Mouse (Mus musculus) liver, embryonic 15.5 days (tissue): Measurements from ENCODE around the gene Rrbp1. TPM values are rescaled to one million over a fixed set of nuclear protein-coding genes. Genes with fewer than 3 reads are reported as not detected.

Experiments used
- ATAC-seq: fragments of 200-750 bp; cut with Nextera tagmentation; 2 replicates; pipeline ENCODE4 v1.8.0; 2017; ENCODE audit warnings: moderate number of reproducible peaks, mild to moderate bottlenecking, moderate library complexity; ENCODE audit not compliant: insufficient read depth
- H3K27ac ChIP-seq: fragments of 300-500 bp; sonication (generic); replicated peaks from 2 replicates; pipeline ENCODE4 v1.5.1; 2015; ENCODE audit warnings: mild to moderate bottlenecking, inconsistent platforms
- H3K27me3 ChIP-seq: fragments of 300-500 bp; sonication (generic); 2 replicates; pipeline ENCODE4 v1.6.1; 2015; ENCODE audit warnings: mild to moderate bottlenecking, inconsistent platforms
- H3K36me3 ChIP-seq: fragments of 300-500 bp; sonication (generic); replicated peaks from 2 replicates; pipeline ENCODE4 v1.6.1; 2015; ENCODE audit warnings: moderate library complexity, mild to moderate bottlenecking, inconsistent platforms
- H3K4me1 ChIP-seq: fragments of 300-500 bp; sonication (generic); replicated peaks from 2 replicates; pipeline ENCODE4 v1.6.1; 2015; ENCODE audit warnings: inconsistent platforms
- H3K4me2 ChIP-seq: fragments of 300-500 bp; sonication (generic); 2 replicates; pipeline ENCODE4 v1.6.1; 2015; ENCODE audit warnings: moderate library complexity, mild to moderate bottlenecking, inconsistent platforms
- H3K4me3 ChIP-seq: fragments of 300-500 bp; sonication (generic); replicated peaks from 2 replicates; pipeline ENCODE4 v1.5.1; 2015; ENCODE audit warnings: mild to moderate bottlenecking, inconsistent platforms
- H3K9ac ChIP-seq: fragments of 300-500 bp; sonication (generic); 2 replicates; pipeline ENCODE4 v1.6.1; 2015; ENCODE audit warnings: moderate library complexity, mild to moderate bottlenecking, inconsistent platforms
- H3K9me3 ChIP-seq: fragments of 300-500 bp; sonication (generic); replicated peaks from 2 replicates; pipeline ENCODE4 v1.6.1; 2016; ENCODE audit warnings: inconsistent platforms
- WGBS: fragments of 180-500 bp; shearing (Covaris S2); methylation state at CpG from one replicate; pipeline ENCODE4 v1.1.7; 2015; ENCODE audit warnings: mixed read lengths; ENCODE audit not compliant: insufficient replicate concordance; 5-methylcytosine and 5-hydroxymethylcytosine counted together
- polyA plus RNA-seq: library from polyadenylated mRNA; unstranded; fragments of >200 nt; fragmentation: Nextera tagmentation; extraction: Ambion mirVana; gene quantifications from 2 replicates; pipeline ENCODE4 v1.2.1, GENCODE M21; 2015

Rrbp1 gene
- polyA plus RNA-seq, 1 experiment from 2014 or later, result 58.9 TPM

GRCm38 (mm10) chr2:143953944-143954343 lies 57.1 kb downstream of the Rrbp1 start:
- H3K9ac ChIP-seq, result no peak overlapping the region
- 69% methylated on average over 4 of the region's 4 CpGs for WGBS
- H3K9me3 ChIP-seq, result no peaks in the 10 kb centered on the region
- H3K27ac ChIP-seq, result no peak overlapping the region
- no peaks in the 10 kb centered on the region for H3K27me3 ChIP-seq
- H3K4me1 ChIP-seq, result 0 out of 2 replicates have a peak, but pooled peaks cover 3% of the 10 kb centered on the region
- H3K36me3 ChIP-seq, result peaks cover 93% of the 10 kb centered on the region
- ATAC-seq, result no peak
- H3K4me2 ChIP-seq, result no peak overlapping the region
- no peak overlapping the region for H3K4me3 ChIP-seq

GRCm38 (mm10) chr2:143951546-143952315 lies 59.3 kb downstream of the Rrbp1 start:
- Histone ChIP-seq H3K36me3 (peaks cover 100% of the 10 kb centered on the region), H3K9ac (no peak overlapping the region), H3K4me3 (no peak overlapping the region), H3K4me2 (no peak overlapping the region), H3K27me3 (no peaks in the 10 kb centered on the region), H3K27ac (no peak overlapping the region), H3K9me3 (no peaks in the 10 kb centered on the region), H3K4me1 (0 out of 2 replicates have a peak, but pooled peaks cover 3% of the 10 kb centered on the region)
- no peak for ATAC-seq
- WGBS, result 82% methylated on average over 5 of the region's 5 CpGs

GRCm38 (mm10) chr2:143951028-143951420 lies 60.0 kb downstream of the Rrbp1 start:
- H3K9me3 ChIP-seq, result no peaks in the 10 kb centered on the region
- H3K27me3 ChIP-seq, result no peaks in the 10 kb centered on the region
- peaks cover 100% of the 10 kb centered on the region for H3K36me3 ChIP-seq
- H3K9ac ChIP-seq, result no peak overlapping the region
- no peak overlapping the region for H3K27ac ChIP-seq
- H3K4me1 ChIP-seq, result 0 out of 2 replicates have a peak, but pooled peaks cover 3% of the 10 kb centered on the region
- no peak overlapping the region for H3K4me3 ChIP-seq
- no peak overlapping the region for H3K4me2 ChIP-seq
- ATAC-seq, result no peak
- 76% methylated on average over 1 of the region's 1 CpGs for WGBS

GRCm38 (mm10) chr2:143950290-143951027 lies 60.6 kb downstream of the Rrbp1 start:
- Histone ChIP-seq H3K9ac (no peak overlapping the region), H3K36me3 (peaks cover 100% of the 10 kb centered on the region), H3K9me3 (no peaks in the 10 kb centered on the region), H3K27ac (no peak overlapping the region), H3K4me1 (0 out of 2 replicates have a peak, but pooled peaks cover 3% of the 10 kb centered on the region), H3K4me2 (no peak overlapping the region), H3K27me3 (no peaks in the 10 kb centered on the region), H3K4me3 (no peak overlapping the region)
- 68% methylated on average over 5 of the region's 5 CpGs for WGBS
- ATAC-seq, result no peak

- 77% methylated on average over 6 of the region's 6 CpGs for WGBS
- no peak overlapping the region for H3K27ac ChIP-seq
- no peak overlapping the region for H3K9ac ChIP-seq
- no peak overlapping the region for H3K4me3 ChIP-seq
- ATAC-seq, result no peak
- H3K27me3 ChIP-seq, result no peaks in the 10 kb centered on the region
- H3K4me2 ChIP-seq, result no peak overlapping the region
- no peaks in the 10 kb centered on the region for H3K9me3 ChIP-seq
- 0 out of 2 replicates have a peak, but pooled peaks cover 3% of the 10 kb centered on the region for H3K4me1 ChIP-seq
- H3K36me3 ChIP-seq, result peaks cover 98% of the 10 kb centered on the region
Observed at GRCm38 (mm10) chr2:143949217-143949616, 61.8 kb downstream of the Rrbp1 start.

GRCm38 (mm10) chr2:143948416-143948815 lies 62.6 kb downstream of the Rrbp1 start:
- peaks cover 98% of the 10 kb centered on the region for H3K36me3 ChIP-seq

GRCm38 (mm10) chr2:143947981-143948380 lies 63.1 kb downstream of the Rrbp1 start:
- H3K36me3 ChIP-seq, result peaks cover 96% of the 10 kb centered on the region

More at GRCm38 (mm10) chr2:143948416-143948815, 62.6 kb downstream of the Rrbp1 start:
- Histone ChIP-seq H3K4me3 (no peak overlapping the region), H3K9me3 (no peaks in the 10 kb centered on the region), H3K27me3 (no peaks in the 10 kb centered on the region), H3K27ac (no peak overlapping the region), H3K4me1 (0 out of 2 replicates have a peak, but pooled peaks cover 3% of the 10 kb centered on the region), H3K9ac (no peak overlapping the region), H3K4me2 (no peak overlapping the region)
- WGBS, result 75% methylated on average over 4 of the region's 4 CpGs
- no peak for ATAC-seq

GRCm38 (mm10) chr2:143946399-143946798 lies 64.7 kb downstream of the Rrbp1 start:
- Histone ChIP-seq H3K4me1 (0 out of 2 replicates have a peak, but pooled peaks cover 3% of the 10 kb centered on the region), H3K4me2 (no peak overlapping the region), H3K4me3 (no peak overlapping the region), H3K9ac (no peak overlapping the region), H3K27ac (no peak overlapping the region), H3K36me3 (peaks cover 90% of the 10 kb centered on the region), H3K27me3 (no peaks in the 10 kb centered on the region), H3K9me3 (no peaks in the 10 kb centered on the region)
- no peak for ATAC-seq
- WGBS, result 68% methylated on average over 2 of the region's 2 CpGs

More at GRCm38 (mm10) chr2:143947981-143948380, 63.1 kb downstream of the Rrbp1 start:
- Histone ChIP-seq H3K9me3 (no peaks in the 10 kb centered on the region), H3K4me2 (no peak overlapping the region), H3K27ac (0 out of 2 replicates have a peak overlapping the region, but pooled peaks have one; percentile 9), H3K4me1 (0 out of 2 replicates have a peak, but pooled peaks cover 3% of the 10 kb centered on the region), H3K4me3 (no peak overlapping the region), H3K9ac (no peak overlapping the region), H3K27me3 (no peaks in the 10 kb centered on the region)
- no peak for ATAC-seq
- 76% methylated on average over 3 of the region's 3 CpGs for WGBS

- peaks cover 85% of the 10 kb centered on the region for H3K36me3 ChIP-seq
- peak; percentile 21; the same call in 1 of the 2 replicates for ATAC-seq
- H3K9me3 ChIP-seq, result no peaks in the 10 kb centered on the region
- H3K4me3 ChIP-seq, result no peak overlapping the region
- H3K27ac ChIP-seq, result no peak overlapping the region
- no peak overlapping the region for H3K9ac ChIP-seq
- peaks cover 4% of the 10 kb centered on the region; the same call in 1 of the 2 replicates for H3K4me1 ChIP-seq
- H3K27me3 ChIP-seq, result no peaks in the 10 kb centered on the region
- WGBS, result 78% methylated on average over 7 of the region's 7 CpGs
- H3K4me2 ChIP-seq, result no peak overlapping the region
Observed at GRCm38 (mm10) chr2:143945466-143946075, 65.5 kb downstream of the Rrbp1 start.

- WGBS, result 69% methylated on average over 3 of the region's 3 CpGs
- no peak overlapping the region for H3K9ac ChIP-seq
- ATAC-seq, result no peak
- H3K27me3 ChIP-seq, result no peaks in the 10 kb centered on the region
- peaks cover 12% of the 10 kb centered on the region for H3K4me1 ChIP-seq
- H3K4me2 ChIP-seq, result no peak overlapping the region
- H3K36me3 ChIP-seq, result peaks cover 83% of the 10 kb centered on the region
- no peak overlapping the region for H3K27ac ChIP-seq
- H3K9me3 ChIP-seq, result no peaks in the 10 kb centered on the region
- H3K4me3 ChIP-seq, result no peak overlapping the region
Observed at GRCm38 (mm10) chr2:143944796-143945195, 66.3 kb downstream of the Rrbp1 start.

GRCm38 (mm10) chr2:143940406-143940805 lies 70.7 kb downstream of the Rrbp1 start:
- no peak overlapping the region for H3K4me3 ChIP-seq
- H3K27me3 ChIP-seq, result no peaks in the 10 kb centered on the region
- no peaks in the 10 kb centered on the region for H3K9me3 ChIP-seq
- no peak overlapping the region for H3K4me2 ChIP-seq
- no peak overlapping the region for H3K9ac ChIP-seq
- peaks cover 54% of the 10 kb centered on the region for H3K36me3 ChIP-seq
- H3K27ac ChIP-seq, result no peak overlapping the region; the same call in 1 of the 2 replicates
- peak; percentile 71 for ATAC-seq
- peaks cover 9% of the 10 kb centered on the region for H3K4me1 ChIP-seq
- WGBS, result 67% methylated on average over 5 of the region's 5 CpGs
